Mouse (Mus musculus): Measurements from ENCODE around the gene Dgkb. TPM values are rescaled to one million over a fixed set of nuclear protein-coding genes. Genes with fewer than 3 reads are reported as not detected.

Dgkb gene
- polyA plus RNA-seq, 1 experiment = 1.1 TPM

GRCm38 (mm10) chr12:38397754-38398312 is 580.3 kb downstream of the Dgkb start:
- Histone ChIP-seq H3K36me3 (ENCODE audit: control insufficient read depth, insufficient read depth, low read length) (no peaks in the 10 kb centered on the region), H3K4me1 (ENCODE audit: control insufficient read depth, insufficient read depth, insufficient read length, low read length) (no peaks in the 10 kb centered on the region), H3K27ac (ENCODE audit: insufficient read depth, low read depth, low read length) (no peak overlapping the region), H3K4me3 (ENCODE audit: low read depth, low read length) (no peak overlapping the region), H3K27me3 (ENCODE audit: control insufficient read depth, insufficient read depth, low read length) (no peaks in the 10 kb centered on the region)
- 47% methylated on average over 14 of the region's 14 CpGs for WGBS
- TF ChIP-seq CTCF (IDR thresholded peaks at IDR 0.05; ENCODE audit: extremely low read depth, insufficient read length, insufficient replicate concordance, low read depth, low read length) (no peak), POLR2A (IDR thresholded peaks at IDR 0.05; ENCODE audit: low read depth, low read length) (no peak)

DNA sequence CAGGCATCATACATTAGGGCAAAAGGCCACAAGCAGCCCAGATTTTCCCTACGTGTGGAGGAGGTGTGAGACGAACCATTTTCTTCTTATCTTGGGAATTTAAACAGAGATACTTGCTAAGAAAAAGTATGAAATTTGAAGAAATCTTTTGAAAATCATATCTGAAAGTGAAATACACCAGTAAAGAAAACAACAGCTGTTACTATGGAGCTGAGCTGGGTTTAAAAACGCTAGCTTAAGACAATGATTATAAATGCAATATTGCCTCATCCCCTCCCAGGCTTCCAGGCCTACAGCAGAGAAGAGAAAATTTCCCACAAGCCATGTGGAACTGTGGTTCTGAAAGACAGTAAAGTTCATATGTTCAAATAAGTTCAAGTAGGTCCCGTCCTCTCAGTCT is 582.6 kb downstream of the Dgkb start:
- TF ChIP-seq CTCF (IDR thresholded peaks at IDR 0.05; ENCODE audit: extremely low read depth, insufficient read length, insufficient replicate concordance, low read depth, low read length) (no peak), POLR2A (IDR thresholded peaks at IDR 0.05; ENCODE audit: low read depth, low read length) (no peak)
- 75% methylated on average over 4 of the region's 4 CpGs for WGBS
- Histone ChIP-seq H3K27ac (ENCODE audit: insufficient read depth, low read depth, low read length) (no peak overlapping the region), H3K4me1 (ENCODE audit: control insufficient read depth, insufficient read depth, insufficient read length, low read length) (no peaks in the 10 kb centered on the region), H3K36me3 (ENCODE audit: control insufficient read depth, insufficient read depth, low read length) (no peaks in the 10 kb centered on the region), H3K4me3 (ENCODE audit: low read depth, low read length) (no peak overlapping the region), H3K27me3 (ENCODE audit: control insufficient read depth, insufficient read depth, low read length) (no peaks in the 10 kb centered on the region)

- no peaks in the 10 kb centered on the region for H3K36me3 ChIP-seq (ENCODE audit: control insufficient read depth, insufficient read depth, low read length)
- WGBS = 75% methylated on average over 10 of the region's 10 CpGs
- H3K4me3 ChIP-seq (ENCODE audit: low read depth, low read length) = no peak overlapping the region
- H3K4me1 ChIP-seq (ENCODE audit: control insufficient read depth, insufficient read depth, insufficient read length, low read length) = no peaks in the 10 kb centered on the region
- H3K27ac ChIP-seq (ENCODE audit: insufficient read depth, low read depth, low read length) = no peak overlapping the region
- no peak for TF ChIP-seq CTCF (IDR thresholded peaks at IDR 0.05; ENCODE audit: extremely low read depth, insufficient read length, insufficient replicate concordance, low read depth, low read length)
- TF ChIP-seq POLR2A (IDR thresholded peaks at IDR 0.05; ENCODE audit: low read depth, low read length) = no peak
- H3K27me3 ChIP-seq (ENCODE audit: control insufficient read depth, insufficient read depth, low read length) = no peaks in the 10 kb centered on the region
Measured at GRCm38 (mm10) chr12:38435364-38436130, 618.0 kb downstream of the Dgkb start.

DNA sequence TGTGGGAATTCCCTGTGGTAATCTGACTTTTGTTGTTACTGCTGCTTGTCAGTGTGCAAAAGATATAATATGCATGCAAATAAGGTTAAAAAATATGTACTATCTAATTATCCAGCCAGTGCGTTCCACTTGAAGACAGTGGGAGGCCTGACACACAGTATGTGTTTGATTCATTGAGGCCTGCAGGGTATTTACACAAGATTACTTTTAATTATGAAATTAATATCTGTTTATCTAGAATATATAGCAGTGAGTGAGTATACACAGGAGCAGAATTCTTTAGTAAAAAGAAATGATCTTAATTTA is 618.6 kb downstream of the Dgkb start:
- Histone ChIP-seq H3K27ac (ENCODE audit: insufficient read depth, low read depth, low read length) (no peak overlapping the region), H3K4me1 (ENCODE audit: control insufficient read depth, insufficient read depth, insufficient read length, low read length) (no peaks in the 10 kb centered on the region), H3K36me3 (ENCODE audit: control insufficient read depth, insufficient read depth, low read length) (no peaks in the 10 kb centered on the region), H3K4me3 (ENCODE audit: low read depth, low read length) (no peak overlapping the region), H3K27me3 (ENCODE audit: control insufficient read depth, insufficient read depth, low read length) (no peaks in the 10 kb centered on the region)
- 83% methylated on average over 1 of the region's 1 CpGs for WGBS
- TF ChIP-seq POLR2A (IDR thresholded peaks at IDR 0.05; ENCODE audit: low read depth, low read length) (no peak), CTCF (IDR thresholded peaks at IDR 0.05; ENCODE audit: extremely low read depth, insufficient read length, insufficient replicate concordance, low read depth, low read length) (no peak)

GRCm38 (mm10) chr12:38450323-38451087 is 633.0 kb downstream of the Dgkb start:
- Histone ChIP-seq H3K4me1 (ENCODE audit: control insufficient read depth, insufficient read depth, insufficient read length, low read length) (no peaks in the 10 kb centered on the region), H3K27ac (ENCODE audit: insufficient read depth, low read depth, low read length) (no peak overlapping the region), H3K4me3 (ENCODE audit: low read depth, low read length) (no peak overlapping the region), H3K27me3 (ENCODE audit: control insufficient read depth, insufficient read depth, low read length) (no peaks in the 10 kb centered on the region), H3K36me3 (ENCODE audit: control insufficient read depth, insufficient read depth, low read length) (no peaks in the 10 kb centered on the region)
- TF ChIP-seq CTCF (IDR thresholded peaks at IDR 0.05; ENCODE audit: extremely low read depth, insufficient read length, insufficient replicate concordance, low read depth, low read length) (no peak), POLR2A (IDR thresholded peaks at IDR 0.05; ENCODE audit: low read depth, low read length) (no peak)
- WGBS = 70% methylated on average over 7 of the region's 7 CpGs

- no peak for TF ChIP-seq CTCF (IDR thresholded peaks at IDR 0.05; ENCODE audit: extremely low read depth, insufficient read length, insufficient replicate concordance, low read depth, low read length)
- TF ChIP-seq POLR2A (IDR thresholded peaks at IDR 0.05; ENCODE audit: low read depth, low read length) = no peak
- H3K27ac ChIP-seq (ENCODE audit: insufficient read depth, low read depth, low read length) = no peak overlapping the region
- WGBS = 92% methylated on average over 3 of the region's 3 CpGs
- H3K27me3 ChIP-seq (ENCODE audit: control insufficient read depth, insufficient read depth, low read length) = no peaks in the 10 kb centered on the region
- no peaks in the 10 kb centered on the region for H3K36me3 ChIP-seq (ENCODE audit: control insufficient read depth, insufficient read depth, low read length)
- no peaks in the 10 kb centered on the region for H3K4me1 ChIP-seq (ENCODE audit: control insufficient read depth, insufficient read depth, insufficient read length, low read length)
- no peak overlapping the region for H3K4me3 ChIP-seq (ENCODE audit: low read depth, low read length)
Measured at GRCm38 (mm10) chr12:38451677-38452076, 634.2 kb downstream of the Dgkb start.

- no peak overlapping the region for H3K4me3 ChIP-seq (ENCODE audit: low read depth, low read length)
- TF ChIP-seq CTCF (IDR thresholded peaks at IDR 0.05; ENCODE audit: extremely low read depth, insufficient read length, insufficient replicate concordance, low read depth, low read length) (no peak), POLR2A (IDR thresholded peaks at IDR 0.05; ENCODE audit: low read depth, low read length) (no peak)
- no peaks in the 10 kb centered on the region for H3K36me3 ChIP-seq (ENCODE audit: control insufficient read depth, insufficient read depth, low read length)
- H3K27me3 ChIP-seq (ENCODE audit: control insufficient read depth, insufficient read depth, low read length) = no peaks in the 10 kb centered on the region
- no peak overlapping the region for H3K27ac ChIP-seq (ENCODE audit: insufficient read depth, low read depth, low read length)
- H3K4me1 ChIP-seq (ENCODE audit: control insufficient read depth, insufficient read depth, insufficient read length, low read length) = no peaks in the 10 kb centered on the region
Measured at GRCm38 (mm10) chr12:38468191-38468590, 650.7 kb downstream of the Dgkb start.

All from small intestine, adult 2 months (tissue).